Mouse (Mus musculus) thymus, adult 2 months (tissue): ENCODE measurements around the gene Tasp1. TPM values are rescaled to one million over a fixed set of nuclear protein-coding genes. Genes with fewer than 3 reads are reported as not detected.

ENCODE experiments used
- DNase-seq: peaks from one replicate; pipeline ENCODE4 v3.0.0; 2021
- H3K27ac ChIP-seq: fragments of 200-500 bp; 2 replicates; pipeline ENCODE4 v1.5.1; 2012; ENCODE audit warnings: low read length, control low read depth; ENCODE audit not compliant: control insufficient read depth, insufficient read depth
- H3K27me3 ChIP-seq: fragments of 200-500 bp; 2 replicates; pipeline ENCODE4 v1.6.1; 2012; ENCODE audit warnings: mild to moderate bottlenecking, low read length, moderate library complexity, mixed read lengths; ENCODE audit not compliant: control insufficient read depth, insufficient read depth
- H3K36me3 ChIP-seq: fragments of 200-500 bp; 2 replicates; pipeline ENCODE4 v1.6.1; 2012; ENCODE audit warnings: mild to moderate bottlenecking, low read length, moderate library complexity; ENCODE audit not compliant: control insufficient read depth, insufficient read depth
- H3K4me1 ChIP-seq: fragments of 200-500 bp; replicated peaks from 2 replicates; pipeline ENCODE4 v1.6.1; 2012; ENCODE audit warnings: low read length; ENCODE audit not compliant: control insufficient read depth, insufficient read depth
- H3K4me3 ChIP-seq: fragments of 200-500 bp; 2 replicates; pipeline ENCODE4 v1.5.1; 2012; ENCODE audit warnings: mild to moderate bottlenecking, low read length, control low read depth, moderate library complexity; ENCODE audit not compliant: control insufficient read depth, insufficient read depth
- CTCF ChIP-seq: fragments of 200-500 bp; IDR thresholded peaks from 2 replicates; pipeline ENCODE4 v1.5.1; 2012; ENCODE audit warnings: mild to moderate bottlenecking, control low read depth, low read length, moderate library complexity, borderline replicate concordance; ENCODE audit not compliant: control insufficient read depth, poor library complexity, insufficient read depth; ENCODE audit errors: extremely low read depth
- POLR2A ChIP-seq: fragments of 200-500 bp; IDR thresholded peaks from 2 replicates; pipeline ENCODE4 v1.6.1; 2012; ENCODE audit warnings: mild to moderate bottlenecking, low read length, control low read depth, moderate library complexity; ENCODE audit not compliant: control insufficient read depth, poor library complexity, insufficient read depth; ENCODE audit errors: extremely low read depth
- WGBS: fragments of 180-500 bp; shearing (Covaris S2); methylation state at CpG from one replicate; pipeline ENCODE4 v1.1.7; 2018; 5-methylcytosine and 5-hydroxymethylcytosine counted together
- polyA plus RNA-seq: library from polyadenylated mRNA; depleted of rRNA; stranded (reverse); fragments of >200 nt; gene quantifications from 2 replicates; pipeline ENCODE4 v1.2.3, GENCODE M21; 2012

Tasp1 gene
- polyA plus RNA-seq, 1 experiment = 7.1 TPM

DNA sequence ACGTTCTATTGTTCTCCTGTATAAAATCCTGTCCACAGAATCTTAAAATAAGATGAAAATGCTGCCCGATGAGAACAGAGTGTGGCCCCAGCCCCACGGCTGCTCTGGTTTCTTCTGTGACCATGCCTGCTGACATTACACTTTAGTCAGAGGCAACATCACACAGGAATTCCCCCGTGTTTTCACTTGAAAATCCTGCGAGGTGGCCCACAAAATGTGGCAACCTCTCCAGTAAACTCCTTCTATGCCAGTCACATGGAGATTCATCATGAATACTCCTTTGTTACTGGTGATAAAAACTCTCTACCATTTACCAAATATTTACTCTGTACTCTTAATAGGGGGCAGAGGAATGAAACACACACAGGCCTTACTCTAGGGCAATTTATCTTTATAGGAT, 225.7 kb downstream of the Tasp1 start:
- WGBS = 91% methylated on average over 5 of the region's 5 CpGs
- TF ChIP-seq POLR2A = no peak
- TF ChIP-seq CTCF = no peak
- Histone ChIP-seq H3K4me3 (no peak overlapping the region), H3K27ac (no peak overlapping the region), H3K36me3 (no peaks in the 10 kb centered on the region), H3K4me1 (peaks cover 2% of the 10 kb centered on the region; the same call in 1 of the 2 replicates), H3K27me3 (no peaks in the 10 kb centered on the region)
- no peak for DNase-seq

- Histone ChIP-seq H3K4me1 (no peaks in the 10 kb centered on the region), H3K36me3 (no peaks in the 10 kb centered on the region), H3K4me3 (no peak overlapping the region), H3K27ac (no peak overlapping the region), H3K27me3 (no peaks in the 10 kb centered on the region)
- TF ChIP-seq POLR2A (no peak), CTCF (no peak)
- no peak for DNase-seq
- 93% methylated on average over 8 of the region's 8 CpGs for WGBS
Measured at GRCm38 (mm10) chr2:139821589-139822378, 244.8 kb downstream of the Tasp1 start.

DNA sequence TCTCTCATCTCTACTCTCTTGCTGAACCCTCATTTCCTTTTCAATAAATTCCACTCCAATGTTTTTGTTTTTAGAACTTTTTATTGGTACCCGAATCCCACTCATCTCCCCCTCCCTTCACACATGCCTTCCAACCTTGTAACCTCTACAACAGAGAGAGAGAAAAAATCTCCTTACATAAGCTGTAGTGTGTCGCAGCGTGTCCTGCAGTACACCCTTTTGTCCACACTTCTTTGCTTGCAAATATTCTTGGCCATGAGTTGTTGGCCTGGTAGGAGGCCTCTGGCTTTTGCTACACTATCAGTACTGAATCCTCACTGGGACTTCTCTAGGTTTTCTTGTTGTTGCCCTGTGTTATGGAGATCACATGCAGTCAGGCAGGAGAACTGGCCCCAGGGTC, 249.3 kb downstream of the Tasp1 start:
- H3K4me1 ChIP-seq = no peaks in the 10 kb centered on the region
- H3K4me3 ChIP-seq = no peak overlapping the region
- no peaks in the 10 kb centered on the region for H3K27me3 ChIP-seq
- DNase-seq = no peak
- H3K36me3 ChIP-seq = no peaks in the 10 kb centered on the region
- WGBS = 93% methylated on average over 3 of the region's 3 CpGs
- no peak overlapping the region for H3K27ac ChIP-seq
- no peak for TF ChIP-seq POLR2A
- no peak for TF ChIP-seq CTCF

DNA sequence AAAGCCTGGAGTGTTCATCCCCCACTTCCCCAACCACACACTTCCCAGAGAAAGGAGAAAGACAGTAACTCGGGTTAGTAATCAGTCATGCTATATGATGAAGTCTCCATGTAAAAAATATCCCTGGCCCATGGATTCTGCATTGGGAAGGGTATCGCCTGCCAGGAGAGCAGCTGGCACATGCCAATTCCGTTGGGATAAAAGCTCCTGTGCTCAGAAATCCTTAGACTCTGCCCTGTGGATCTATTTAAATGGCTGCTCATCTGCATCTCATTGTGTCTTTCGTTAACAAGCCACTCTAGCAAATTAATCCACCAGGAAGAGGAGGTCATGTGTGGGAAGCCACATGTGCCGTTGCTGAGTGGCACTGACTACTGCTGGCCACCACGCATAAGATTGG, 258.7 kb downstream of the Tasp1 start:
- 92% methylated on average over 6 of the region's 6 CpGs for WGBS
- Histone ChIP-seq H3K27ac (no peak overlapping the region), H3K27me3 (no peaks in the 10 kb centered on the region), H3K4me3 (no peak overlapping the region), H3K36me3 (no peaks in the 10 kb centered on the region), H3K4me1 (no peaks in the 10 kb centered on the region)
- DNase-seq = no peak
- TF ChIP-seq POLR2A (no peak), CTCF (no peak)

DNA sequence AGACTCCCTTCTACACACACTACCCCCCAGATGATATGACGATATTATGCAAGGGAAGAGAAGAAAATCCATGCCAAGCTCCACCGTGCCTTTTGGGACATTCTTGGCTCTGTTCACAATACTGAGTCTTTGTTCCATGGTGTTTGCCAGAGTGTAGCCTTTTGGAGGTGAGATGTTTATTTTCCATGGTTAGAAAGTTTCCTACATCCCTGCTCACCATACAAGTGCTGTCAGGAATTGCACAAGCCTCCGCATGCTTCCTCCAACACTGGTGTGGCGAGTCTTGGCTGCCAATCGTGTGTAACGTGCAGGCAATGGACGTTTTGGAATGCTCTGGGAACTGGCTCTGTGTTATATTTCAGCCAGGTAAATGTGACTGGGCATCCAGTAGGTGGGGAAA, 262.6 kb downstream of the Tasp1 start:
- no peak overlapping the region for H3K27ac ChIP-seq
- H3K27me3 ChIP-seq = no peaks in the 10 kb centered on the region
- TF ChIP-seq CTCF (no peak), POLR2A (no peak)
- no peak for DNase-seq
- no peaks in the 10 kb centered on the region for H3K4me1 ChIP-seq
- no peaks in the 10 kb centered on the region for H3K36me3 ChIP-seq
- no peak overlapping the region for H3K4me3 ChIP-seq
- WGBS = 87% methylated on average over 7 of the region's 7 CpGs

GRCm38 (mm10) chr2:139792345-139793120, 274.1 kb downstream of the Tasp1 start:
- TF ChIP-seq CTCF (no peak), POLR2A (no peak)
- Histone ChIP-seq H3K27ac (no peak overlapping the region), H3K27me3 (no peaks in the 10 kb centered on the region), H3K4me1 (no peaks in the 10 kb centered on the region), H3K4me3 (no peak overlapping the region), H3K36me3 (no peaks in the 10 kb centered on the region)
- DNase-seq = no peak
- 92% methylated on average over 9 of the region's 9 CpGs for WGBS
